Mouse (Mus musculus): ENCODE measurements at regions not wholly inside any gene's neighbourhood (a gene's known extent, or its start where the extent isn't known, plus 50 kb on each side); places are given as distances from the start of the nearest gene placed in this dataset.
"Not testable (repeated sequence)": the region's sequence is repeated elsewhere in the genome, so short reads cannot be mapped to it uniquely, and the experiment has no call there.

- H3K9me3 ChIP-seq (replicated peaks); H3K36me3 ChIP-seq; H3K4me2 ChIP-seq (replicated peaks); H3K4me3 ChIP-seq; H3K9ac ChIP-seq; ATAC-seq (ENCODE audit: low FRiP score); H3K27ac ChIP-seq; H3K27me3 ChIP-seq; H3K4me1 ChIP-seq: not testable (repeated sequence)
- WGBS: 51% methylated on average over 3 of the region's 3 CpGs
These were observed 321.8 kb upstream of the Gdi2 start for GRCm38 (mm10) chr13:3216070-3216469.

- not testable (repeated sequence) for H3K27ac ChIP-seq; ATAC-seq (ENCODE audit: low FRiP score); H3K4me1 ChIP-seq; H3K9me3 ChIP-seq (replicated peaks); H3K27me3 ChIP-seq; H3K36me3 ChIP-seq; H3K9ac ChIP-seq
- WGBS: 45% methylated on average over 10 of the region's 10 CpGs
- peak overlapping the region; percentile 41 for H3K4me2 ChIP-seq (replicated peaks)
- H3K4me3 ChIP-seq: peak overlapping the region; percentile 8; the same call in 1 of the 2 replicates
These were observed 316.8 kb upstream of the Gdi2 start for GRCm38 (mm10) chr13:3221005-3221621.

GRCm38 (mm10) chr13:3221622-3222021, 316.2 kb upstream of the Gdi2 start:
- Histone ChIP-seq H3K4me2 (replicated peaks) (peak overlapping the region; percentile 41), H3K9ac (no peak overlapping the region), H3K9me3 (replicated peaks) (no peaks in the 10 kb centered on the region), H3K36me3 (no peaks in the 10 kb centered on the region), H3K27me3 (no peaks in the 10 kb centered on the region), H3K27ac (no peak overlapping the region), H3K4me1 (0 out of 2 replicates have a peak, but pooled peaks cover 2% of the 10 kb centered on the region), H3K4me3 (peak overlapping the region; percentile 8; the same call in 1 of the 2 replicates)
- 52% methylated on average over 16 of the region's 16 CpGs for WGBS
- peak; percentile 70; the same call in 1 of the 2 replicates for ATAC-seq (ENCODE audit: low FRiP score)

- ATAC-seq (ENCODE audit: low FRiP score): no peak
- Histone ChIP-seq H3K4me3 (no peak overlapping the region), H3K4me1 (no peaks in the 10 kb centered on the region), H3K27ac (no peak overlapping the region), H3K27me3 (no peaks in the 10 kb centered on the region), H3K9ac (no peak overlapping the region), H3K9me3 (replicated peaks) (peaks cover 19% of the 10 kb centered on the region), H3K4me2 (replicated peaks) (no peak overlapping the region), H3K36me3 (no peaks in the 10 kb centered on the region)
- whole genome bisulfite sequencing: 79% methylated on average over 1 of the region's 1 CpGs
These were observed 279.5 kb upstream of the Gdi2 start for GRCm38 (mm10) chr13:3258379-3258778.

- not testable (repeated sequence) for H3K36me3 ChIP-seq; H3K27ac ChIP-seq; H3K27me3 ChIP-seq; H3K4me2 ChIP-seq (replicated peaks); H3K9me3 ChIP-seq (replicated peaks); ATAC-seq (ENCODE audit: low FRiP score); H3K9ac ChIP-seq; H3K4me3 ChIP-seq; H3K4me1 ChIP-seq
- WGBS: 50% methylated on average over 1 of the region's 1 CpGs
These were observed 261.7 kb upstream of the Gdi2 start for GRCm38 (mm10) chr13:3276130-3276529.
